Mouse (Mus musculus) ES-E14 (cell line): ENCODE data around the gene Fbxl17. TPM values are rescaled to one million over a fixed set of nuclear protein-coding genes. Genes with fewer than 3 reads are reported as not detected.

ENCODE experiments used
- DNase-seq: peaks from one replicate; pipeline ENCODE4 v3.0.0-alpha.2; 2013; ENCODE audit warnings: low read depth, low spot score
- H3K27ac ChIP-seq: 2 replicates; pipeline ENCODE4 v1.5.1; 2012; ENCODE audit warnings: low read depth, mild to moderate bottlenecking, low read length, moderate library complexity, mixed read lengths; ENCODE audit not compliant: poor library complexity, insufficient read depth, severe bottlenecking
- H3K36me3 ChIP-seq: 2 replicates; pipeline ENCODE4 v1.6.1; 2012; ENCODE audit warnings: mild to moderate bottlenecking, low read length, moderate library complexity, mixed read lengths; ENCODE audit not compliant: control insufficient read depth, poor library complexity, insufficient read depth, severe bottlenecking
- H3K4me1 ChIP-seq, 2 experiments: fragments of 150-350 bp in 1 of 2; sonication (generic) in 1 of 2; 2 replicates each; pipeline ENCODE4 v1.6.1; 2012; ENCODE audit warnings: low read length in 2 of 2, mild to moderate bottlenecking in 1 of 2, mixed read lengths in 1 of 2; ENCODE audit not compliant: control insufficient read depth in 2 of 2, insufficient read depth in 2 of 2, poor library complexity in 1 of 2
- H3K4me3 ChIP-seq, 2 experiments: fragments of 150-350 bp in 1 of 2; sonication (generic) in 1 of 2; 2 replicates each; pipeline ENCODE4 v1.5.1; 2012; ENCODE audit warnings: low read length in 2 of 2, low read depth in 1 of 2, mild to moderate bottlenecking in 1 of 2, mixed read lengths in 1 of 2; ENCODE audit not compliant: insufficient read depth in 1 of 2, poor library complexity in 1 of 2, severe bottlenecking in 1 of 2
- H3K9ac ChIP-seq: 2 replicates; pipeline ENCODE4 v1.6.1; 2012; ENCODE audit warnings: low read depth, mild to moderate bottlenecking, low read length, mixed read lengths; ENCODE audit not compliant: poor library complexity, insufficient read depth, severe bottlenecking
- H3K9me3 ChIP-seq: fragments of 150-350 bp; sonication (generic); 2 replicates; pipeline ENCODE4 v1.6.1; 2012; ENCODE audit warnings: low read depth, mild to moderate bottlenecking, low read length; ENCODE audit not compliant: control insufficient read depth, insufficient read depth
- CHD2 ChIP-seq: IDR thresholded peaks from 2 replicates; pipeline ENCODE4 v1.6.1; 2014; ENCODE audit warnings: mild to moderate bottlenecking, low read depth, low read length, inconsistent platforms
- HCFC1 ChIP-seq: IDR thresholded peaks from 2 replicates; pipeline ENCODE4 v1.6.1; 2012; ENCODE audit warnings: low read length, inconsistent platforms, borderline replicate concordance; ENCODE audit not compliant: insufficient read depth
- MAFK ChIP-seq: IDR thresholded peaks from 2 replicates; pipeline ENCODE4 v1.6.1; 2014; ENCODE audit warnings: mild to moderate bottlenecking, low read depth, low read length, inconsistent platforms; ENCODE audit not compliant: insufficient read depth
- ZC3H11A ChIP-seq: IDR thresholded peaks from 2 replicates; pipeline ENCODE4 v1.6.1; 2012; ENCODE audit warnings: low read depth, mild to moderate bottlenecking, inconsistent platforms, low read length, borderline replicate concordance
- ZNF384 ChIP-seq: IDR thresholded peaks from 2 replicates; pipeline ENCODE4 v1.6.1; 2012; ENCODE audit warnings: low read depth, low read length, inconsistent platforms
- in situ Hi-C, 2 experiments: fragments of 600-800 bp; cut with MboI; formaldehyde crosslinking; loops; one replicate each; pipeline ENCODE4 v1.15.1; 2025; ENCODE audit warnings: low sequenced_read_pairs in 2 of 2, inconsistent platforms in 1 of 2; ENCODE audit not compliant: unreplicated experiment in 2 of 2
- total RNA-seq: library from RNA; depleted of rRNA; stranded (reverse); fragments of 300-350 nt; gene quantifications from 2 replicates; pipeline ENCODE4 v1.2.3, GENCODE M21; 2012

The Fbxl17 gene
- total RNA-seq, 1 experiment: 5.6 TPM

DNA sequence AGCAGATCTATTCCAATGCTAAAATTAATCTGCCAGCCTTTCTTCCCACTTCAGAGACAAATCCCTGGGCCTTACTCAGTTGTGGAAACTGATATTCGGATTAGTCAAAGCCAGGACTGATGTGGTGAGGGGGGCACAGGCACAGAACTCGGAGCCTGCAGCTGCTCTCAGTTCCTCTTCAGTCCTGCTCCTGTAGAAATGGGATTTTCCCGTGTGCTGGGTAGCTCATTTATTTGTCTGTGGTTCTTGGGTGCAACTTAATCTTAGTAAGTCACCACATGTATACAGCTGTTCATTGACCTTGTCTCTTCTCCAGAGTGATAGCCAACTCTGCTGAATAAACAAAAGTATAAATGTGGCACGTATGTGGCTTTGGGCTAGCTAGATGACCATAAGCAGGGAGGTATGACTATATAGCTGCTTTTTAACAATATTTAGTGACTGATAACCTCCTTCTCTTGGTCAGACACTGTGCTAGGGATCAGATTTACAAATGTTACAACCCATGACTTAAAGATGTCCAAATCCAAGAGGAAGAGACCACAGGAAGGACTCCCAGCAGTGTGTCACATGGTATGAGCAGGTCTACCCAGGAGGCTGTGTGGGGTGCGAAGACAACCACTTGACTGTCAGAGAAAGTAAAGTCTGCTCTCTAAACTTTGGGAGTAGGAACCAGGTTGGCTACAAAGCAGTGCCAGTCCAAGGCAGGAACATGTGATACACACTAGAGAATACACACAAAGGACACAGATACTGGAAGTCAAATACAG is 331.6 kb downstream of the Fbxl17 start:
- Histone ChIP-seq H3K36me3 (no peaks in the 10 kb centered on the region), H3K27ac (no peak overlapping the region), H3K4me1 (no peaks in the 10 kb centered on the region), H3K9ac (no peak overlapping the region), H3K9me3 (no peaks in the 10 kb centered on the region), H3K4me3 (no peak overlapping the region)
- TF ChIP-seq HCFC1 (no peak), MAFK (no peak), ZNF384 (no peak), CHD2 (no peak), ZC3H11A (no peak)
- in situ Hi-C loops: no loop called here
- DNase-seq: no peak

GRCm38 (mm10) chr17:63167248-63167647 is 332.6 kb downstream of the Fbxl17 start:
- TF ChIP-seq HCFC1 (no peak), MAFK (no peak), CHD2 (no peak), ZNF384 (no peak), ZC3H11A (no peak)
- H3K4me3 ChIP-seq: no peak overlapping the region
- no peak overlapping the region for H3K27ac ChIP-seq
- no peaks in the 10 kb centered on the region for H3K9me3 ChIP-seq
- in situ Hi-C loops: no loop called here
- H3K36me3 ChIP-seq: no peaks in the 10 kb centered on the region
- H3K9ac ChIP-seq: no peak overlapping the region
- no peaks in the 10 kb centered on the region for H3K4me1 ChIP-seq
- no peak for DNase-seq

GRCm38 (mm10) chr17:63166692-63167091 is 333.1 kb downstream of the Fbxl17 start:
- Histone ChIP-seq H3K27ac (no peak overlapping the region), H3K9me3 (no peaks in the 10 kb centered on the region), H3K4me1 (no peaks in the 10 kb centered on the region), H3K9ac (no peak overlapping the region), H3K4me3 (no peak overlapping the region), H3K36me3 (no peaks in the 10 kb centered on the region)
- in situ Hi-C loops: no loop called here
- TF ChIP-seq ZNF384 (no peak), HCFC1 (no peak), CHD2 (no peak), ZC3H11A (no peak), MAFK (no peak)
- DNase-seq: no peak

DNA sequence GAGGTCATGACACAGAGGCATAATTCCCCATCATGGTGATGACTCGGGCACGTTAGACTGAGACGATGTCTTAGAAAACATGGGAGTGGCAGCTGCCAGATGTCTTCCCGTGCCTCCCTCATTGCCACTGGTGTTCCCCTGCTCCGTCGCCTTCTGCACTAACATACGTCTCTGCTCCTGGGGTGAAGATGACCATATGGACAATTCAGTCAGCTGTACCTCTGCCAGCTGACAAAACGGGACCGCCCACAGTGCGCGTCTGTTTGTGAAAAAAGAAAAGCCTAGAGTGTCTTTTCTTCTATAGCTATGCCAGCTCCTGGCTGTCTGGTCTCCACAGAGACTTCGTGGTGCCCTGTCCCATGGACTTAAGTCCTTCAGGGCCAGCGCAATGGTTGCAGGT is 334.0 kb downstream of the Fbxl17 start:
- Histone ChIP-seq H3K9ac (no peak overlapping the region), H3K4me1 (no peaks in the 10 kb centered on the region), H3K27ac (no peak overlapping the region), H3K9me3 (no peaks in the 10 kb centered on the region), H3K4me3 (no peak overlapping the region), H3K36me3 (no peaks in the 10 kb centered on the region)
- TF ChIP-seq ZNF384 (no peak), HCFC1 (no peak), ZC3H11A (no peak), CHD2 (no peak), MAFK (no peak)
- in situ Hi-C loops: no loop called here
- DNase-seq: no peak

DNA sequence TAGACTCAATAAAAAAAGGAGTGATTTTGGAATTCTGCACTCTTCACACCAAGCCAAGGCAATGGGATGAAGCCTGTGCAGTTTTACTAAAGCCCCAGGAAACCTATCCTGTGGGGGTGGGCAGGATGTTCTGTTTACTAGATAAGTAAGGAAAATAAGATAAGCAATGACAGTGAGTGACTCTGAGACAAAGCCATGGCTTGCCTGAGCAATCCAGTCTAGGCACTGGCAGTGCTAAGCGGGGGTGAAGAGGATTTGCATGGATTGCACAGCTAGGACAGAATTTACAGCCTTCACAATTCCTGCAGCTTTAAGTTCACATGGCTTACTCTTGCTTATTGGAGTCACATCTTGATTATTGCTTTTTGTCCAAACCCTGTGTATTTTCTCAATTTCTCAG is 335.5 kb downstream of the Fbxl17 start:
- no peak overlapping the region for H3K4me3 ChIP-seq
- no peaks in the 10 kb centered on the region for H3K4me1 ChIP-seq
- TF ChIP-seq CHD2: no peak
- no peak for TF ChIP-seq HCFC1
- no peak for TF ChIP-seq ZNF384
- no peak for TF ChIP-seq MAFK
- no peaks in the 10 kb centered on the region for H3K36me3 ChIP-seq
- no peak overlapping the region for H3K27ac ChIP-seq
- no peak overlapping the region for H3K9ac ChIP-seq
- DNase-seq: no peak
- in situ Hi-C loops: no loop called here
- H3K9me3 ChIP-seq: no peaks in the 10 kb centered on the region
